Mouse (Mus musculus): ENCODE data around the gene Prune2. TPM values are rescaled to one million over a fixed set of nuclear protein-coding genes. Genes with fewer than 3 reads are reported as not detected.

Prune2 gene
- polyA plus RNA-seq (2014; fragmentation: Nextera tagmentation; extraction: Ambion mirVana): 7.2 and 7.6 TPM in 2 replicates

DNA sequence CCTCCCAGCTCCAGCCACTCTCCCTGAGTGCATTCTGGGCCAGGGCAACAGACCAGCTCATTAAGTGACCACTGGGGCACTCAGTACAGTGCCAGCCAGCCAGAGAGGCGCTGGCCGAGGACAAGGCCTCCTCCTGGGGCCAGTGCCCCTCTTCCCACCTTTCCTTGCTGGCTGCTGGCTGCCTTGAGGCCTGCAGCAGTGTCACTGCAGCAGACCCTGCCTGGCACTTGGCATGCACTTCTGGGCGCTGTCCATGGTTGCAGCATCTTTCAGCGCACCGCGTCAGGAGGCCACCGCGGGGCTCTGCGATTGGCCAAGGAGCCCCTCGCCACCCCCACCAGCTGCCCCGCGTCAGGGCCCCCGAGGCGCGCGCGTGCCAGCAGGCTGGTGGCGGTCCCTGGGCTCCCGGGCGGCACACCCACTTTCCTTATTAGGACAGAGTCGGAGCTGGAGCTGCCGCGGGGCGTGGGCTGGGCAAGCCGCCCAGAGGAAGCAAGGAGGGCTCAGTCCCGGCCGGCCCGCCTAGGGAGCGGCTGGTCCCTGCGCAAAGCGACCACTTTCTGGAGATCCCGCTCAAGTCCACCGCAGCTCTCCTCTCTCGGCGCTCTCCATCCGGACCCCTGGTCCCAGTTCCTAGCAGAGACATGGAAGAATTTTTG is at the start of gene Prune2:
Gene Prune2, plus strand, starts transcription at position 506 of the 659 bp plus-strand sequence.
- ATAC-seq (ENCODE audit: low FRiP score) (peak; percentile 94), DNase-seq (ENCODE audit: low spot score) (peak; percentile 54)
- Histone ChIP-seq H3K4me1 (replicated peaks; ENCODE audit: control insufficient read depth, insufficient read depth, low read length) (peaks cover 16% of the 10 kb centered on the region), H3K9me3 (ENCODE audit: control insufficient read depth, low read length) (no peaks in the 10 kb centered on the region), H3K27me3 (ENCODE audit: control insufficient read depth, insufficient read depth, low read length) (peaks cover 23% of the 10 kb centered on the region), H3K27ac (no peak within 1 kb of the TSS), H3K36me3 (replicated peaks; ENCODE audit: control insufficient read depth, insufficient read depth) (no peaks in the 10 kb centered on the region), H3K9ac (peak within 1 kb of the TSS; percentile 60), H3K4me3 (replicated peaks; ENCODE audit: low read length) (peak within 1 kb of the TSS; percentile 46), H3K4me2 (replicated peaks) (peak within 1 kb of the TSS; percentile 87)
- WGBS: 1% methylated on average over 36 of the region's 36 CpGs

DNA sequence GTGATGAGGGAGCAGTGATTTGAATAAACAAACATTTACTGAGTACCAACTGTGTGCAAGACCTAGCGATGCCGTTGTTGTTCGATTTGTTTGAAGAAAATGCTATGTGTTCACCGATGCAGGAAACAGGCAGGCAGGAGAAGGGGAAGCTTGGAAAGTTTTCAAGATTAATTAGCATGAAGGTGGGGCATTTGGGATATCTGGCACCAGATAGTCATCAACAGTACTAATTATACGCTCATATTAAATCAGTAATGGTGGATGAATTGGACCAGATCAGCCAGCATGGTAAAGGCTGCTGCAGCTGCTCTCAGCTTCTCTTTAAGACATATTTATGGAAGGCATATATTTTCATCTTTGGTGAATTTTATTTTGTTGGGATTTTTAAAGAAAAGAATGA is 44.4 kb upstream of the Prune2 start:
- Histone ChIP-seq H3K4me3 (replicated peaks; ENCODE audit: low read length) (no peak overlapping the region), H3K9ac (no peak overlapping the region), H3K27me3 (ENCODE audit: control insufficient read depth, insufficient read depth, low read length) (no peaks in the 10 kb centered on the region), H3K36me3 (replicated peaks; ENCODE audit: control insufficient read depth, insufficient read depth) (no peaks in the 10 kb centered on the region), H3K27ac (no peak overlapping the region), H3K4me1 (replicated peaks; ENCODE audit: control insufficient read depth, insufficient read depth, low read length) (no peaks in the 10 kb centered on the region), H3K4me2 (replicated peaks) (no peak overlapping the region), H3K9me3 (ENCODE audit: control insufficient read depth, low read length) (no peaks in the 10 kb centered on the region)
- WGBS: 58% methylated on average over 5 of the region's 5 CpGs
- DNase-seq (ENCODE audit: low spot score) (no peak), ATAC-seq (ENCODE audit: low FRiP score) (no peak)

DNA sequence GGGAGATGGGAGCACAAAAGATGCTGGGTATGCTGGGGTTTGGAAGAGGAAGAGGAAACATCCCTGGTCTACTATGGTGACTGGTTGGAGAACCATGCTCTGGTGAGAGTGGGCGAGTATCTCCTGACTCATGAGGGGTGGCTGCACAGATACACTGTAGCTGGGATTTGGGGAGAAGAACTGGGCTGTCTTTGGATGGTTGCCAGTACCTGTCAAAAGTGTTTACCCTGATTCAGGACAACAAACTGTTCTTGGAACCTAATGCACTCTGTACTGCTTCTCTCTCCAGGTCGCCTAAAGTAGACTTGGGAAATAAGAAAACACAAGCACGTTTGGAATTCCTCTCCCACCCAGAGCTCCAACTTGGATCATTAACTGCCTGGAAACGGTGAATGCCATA is 31.4 kb upstream of the Prune2 start:
- Histone ChIP-seq H3K4me2 (replicated peaks) (no peak overlapping the region), H3K4me3 (replicated peaks; ENCODE audit: low read length) (no peak overlapping the region), H3K36me3 (replicated peaks; ENCODE audit: control insufficient read depth, insufficient read depth) (no peaks in the 10 kb centered on the region), H3K9ac (no peak overlapping the region), H3K9me3 (ENCODE audit: control insufficient read depth, low read length) (no peaks in the 10 kb centered on the region), H3K27me3 (ENCODE audit: control insufficient read depth, insufficient read depth, low read length) (no peaks in the 10 kb centered on the region), H3K4me1 (replicated peaks; ENCODE audit: control insufficient read depth, insufficient read depth, low read length) (no peaks in the 10 kb centered on the region), H3K27ac (no peak overlapping the region)
- DNase-seq (ENCODE audit: low spot score) (no peak), ATAC-seq (ENCODE audit: low FRiP score) (no peak)
- 76% methylated on average over 4 of the region's 4 CpGs for WGBS

DNA sequence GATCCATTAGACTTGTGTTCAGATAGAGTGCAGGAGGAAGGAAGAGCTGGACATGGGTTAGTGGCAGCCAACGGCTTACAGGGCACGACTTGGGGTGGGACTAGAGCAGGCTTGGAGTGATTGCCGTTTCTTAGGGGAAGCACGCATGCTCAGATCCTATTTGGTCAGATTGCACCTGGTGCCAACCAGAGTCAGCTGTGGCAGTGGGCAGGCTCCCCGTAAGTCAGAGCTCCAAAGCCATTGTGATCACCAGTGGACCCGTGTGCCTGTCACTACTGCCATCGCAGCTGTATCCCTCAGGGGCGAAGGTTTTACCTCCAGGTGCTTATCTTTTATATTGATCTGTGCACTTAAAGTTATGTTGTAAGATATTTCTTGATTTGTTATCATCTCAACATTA is 21.3 kb upstream of the Prune2 start:
- Histone ChIP-seq H3K9me3 (ENCODE audit: control insufficient read depth, low read length) (no peaks in the 10 kb centered on the region), H3K4me1 (replicated peaks; ENCODE audit: control insufficient read depth, insufficient read depth, low read length) (no peaks in the 10 kb centered on the region), H3K4me2 (replicated peaks) (no peak overlapping the region), H3K36me3 (replicated peaks; ENCODE audit: control insufficient read depth, insufficient read depth) (no peaks in the 10 kb centered on the region), H3K9ac (no peak overlapping the region), H3K27me3 (ENCODE audit: control insufficient read depth, insufficient read depth, low read length) (no peaks in the 10 kb centered on the region), H3K4me3 (replicated peaks; ENCODE audit: low read length) (no peak overlapping the region), H3K27ac (no peak overlapping the region)
- DNase-seq (ENCODE audit: low spot score): no peak
- 77% methylated on average over 8 of the region's 8 CpGs for WGBS
- no peak for ATAC-seq (ENCODE audit: low FRiP score)

DNA sequence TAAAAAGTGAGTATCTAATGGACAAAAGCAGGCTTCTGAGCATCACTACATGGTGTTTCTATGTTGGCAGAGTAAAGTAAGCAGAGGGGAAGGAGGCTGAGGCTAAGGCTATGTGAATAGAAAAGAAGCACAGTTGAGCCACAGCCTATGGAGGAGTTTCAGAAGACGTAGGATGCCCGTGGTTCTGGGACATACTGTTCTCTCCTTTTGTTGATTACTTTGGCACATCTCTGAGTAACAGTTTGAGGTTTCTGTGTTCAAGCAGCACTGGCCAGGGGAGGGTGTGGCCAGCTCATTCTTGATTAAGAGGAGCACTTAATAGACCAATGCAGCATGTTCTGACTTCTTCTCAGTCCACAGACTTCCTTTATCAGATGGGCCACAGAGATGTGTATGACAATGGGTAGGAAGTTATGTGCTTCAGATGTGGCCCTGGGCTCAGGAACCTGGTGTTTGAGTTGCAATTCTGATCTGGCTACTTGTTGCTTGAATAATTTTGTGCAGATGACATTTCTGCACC is 7.1 kb upstream of the Prune2 start:
- Histone ChIP-seq H3K4me1 (replicated peaks; ENCODE audit: control insufficient read depth, insufficient read depth, low read length) (no peaks in the 10 kb centered on the region), H3K4me2 (replicated peaks) (no peak overlapping the region), H3K27me3 (ENCODE audit: control insufficient read depth, insufficient read depth, low read length) (no peaks in the 10 kb centered on the region), H3K9me3 (ENCODE audit: control insufficient read depth, low read length) (no peaks in the 10 kb centered on the region), H3K27ac (no peak overlapping the region), H3K9ac (no peak overlapping the region), H3K4me3 (replicated peaks; ENCODE audit: low read length) (no peak overlapping the region), H3K36me3 (replicated peaks; ENCODE audit: control insufficient read depth, insufficient read depth) (no peaks in the 10 kb centered on the region)
- ATAC-seq (ENCODE audit: low FRiP score): no peak
- no peak for DNase-seq (ENCODE audit: low spot score)
- WGBS: 94% methylated on average over 2 of the region's 2 CpGs

DNA sequence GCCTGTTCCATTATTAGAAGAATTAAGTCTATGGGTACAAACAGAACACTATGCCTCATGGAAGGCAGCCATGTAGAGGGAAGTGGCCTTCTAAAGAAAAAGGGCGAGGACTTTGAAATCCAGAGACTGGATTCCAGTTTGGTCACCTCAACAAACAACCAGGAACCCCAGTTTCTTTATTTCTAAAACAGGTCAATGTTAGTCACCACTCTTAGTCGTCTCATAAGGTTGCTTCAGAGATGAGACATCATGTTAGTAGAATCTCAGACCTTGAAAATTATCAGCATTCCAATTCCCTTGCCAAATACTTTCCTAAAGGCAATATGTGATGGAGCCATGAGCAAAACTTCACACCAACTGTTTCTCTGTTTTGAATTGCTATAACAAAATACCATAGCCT is 6.6 kb upstream of the Prune2 start:
- ATAC-seq (ENCODE audit: low FRiP score) (no peak), DNase-seq (ENCODE audit: low spot score) (no peak)
- H3K36me3 ChIP-seq (replicated peaks; ENCODE audit: control insufficient read depth, insufficient read depth): no peaks in the 10 kb centered on the region
- H3K4me3 ChIP-seq (replicated peaks; ENCODE audit: low read length): no peak overlapping the region
- no peak overlapping the region for H3K27ac ChIP-seq
- H3K4me1 ChIP-seq (replicated peaks; ENCODE audit: control insufficient read depth, insufficient read depth, low read length): no peaks in the 10 kb centered on the region
- H3K9ac ChIP-seq: no peak overlapping the region
- H3K9me3 ChIP-seq (ENCODE audit: control insufficient read depth, low read length): no peaks in the 10 kb centered on the region
- no peak overlapping the region for H3K4me2 ChIP-seq (replicated peaks)
- no peaks in the 10 kb centered on the region; the same call in 1 of the 2 replicates for H3K27me3 ChIP-seq (ENCODE audit: control insufficient read depth, insufficient read depth, low read length)
- 85% methylated on average over 2 of the region's 2 CpGs for WGBS

DNA sequence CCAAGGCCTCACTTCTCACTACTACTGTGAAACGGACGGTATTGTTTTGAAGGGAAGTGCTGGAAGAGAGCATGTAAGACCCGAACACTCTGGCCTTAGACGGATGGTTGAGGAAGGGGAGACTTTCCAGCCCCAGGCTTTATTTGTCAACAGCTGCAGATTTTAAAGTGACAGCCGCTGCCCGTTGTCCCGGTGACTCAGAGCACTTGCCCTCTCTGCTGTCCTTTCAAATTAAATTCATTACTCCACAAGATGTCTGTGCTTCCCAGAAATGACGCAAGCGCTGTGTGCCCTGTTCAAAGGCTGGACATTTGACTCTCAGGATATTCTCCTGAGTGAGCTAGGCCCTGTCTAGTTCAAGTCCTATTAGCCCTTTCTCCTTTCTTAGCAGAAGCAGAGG is 5.9 kb upstream of the Prune2 start:
- no peak overlapping the region for H3K27ac ChIP-seq
- H3K9ac ChIP-seq: no peak overlapping the region
- no peak overlapping the region for H3K4me3 ChIP-seq (replicated peaks; ENCODE audit: low read length)
- H3K4me1 ChIP-seq (replicated peaks; ENCODE audit: control insufficient read depth, insufficient read depth, low read length): no peaks in the 10 kb centered on the region
- H3K9me3 ChIP-seq (ENCODE audit: control insufficient read depth, low read length): no peaks in the 10 kb centered on the region
- ATAC-seq (ENCODE audit: low FRiP score): no peak
- H3K4me2 ChIP-seq (replicated peaks): no peak overlapping the region
- H3K36me3 ChIP-seq (replicated peaks; ENCODE audit: control insufficient read depth, insufficient read depth): no peaks in the 10 kb centered on the region
- H3K27me3 ChIP-seq (ENCODE audit: control insufficient read depth, insufficient read depth, low read length): no peaks in the 10 kb centered on the region; the same call in 1 of the 2 replicates
- WGBS: 59% methylated on average over 9 of the region's 9 CpGs
- DNase-seq (ENCODE audit: low spot score): no peak

DNA sequence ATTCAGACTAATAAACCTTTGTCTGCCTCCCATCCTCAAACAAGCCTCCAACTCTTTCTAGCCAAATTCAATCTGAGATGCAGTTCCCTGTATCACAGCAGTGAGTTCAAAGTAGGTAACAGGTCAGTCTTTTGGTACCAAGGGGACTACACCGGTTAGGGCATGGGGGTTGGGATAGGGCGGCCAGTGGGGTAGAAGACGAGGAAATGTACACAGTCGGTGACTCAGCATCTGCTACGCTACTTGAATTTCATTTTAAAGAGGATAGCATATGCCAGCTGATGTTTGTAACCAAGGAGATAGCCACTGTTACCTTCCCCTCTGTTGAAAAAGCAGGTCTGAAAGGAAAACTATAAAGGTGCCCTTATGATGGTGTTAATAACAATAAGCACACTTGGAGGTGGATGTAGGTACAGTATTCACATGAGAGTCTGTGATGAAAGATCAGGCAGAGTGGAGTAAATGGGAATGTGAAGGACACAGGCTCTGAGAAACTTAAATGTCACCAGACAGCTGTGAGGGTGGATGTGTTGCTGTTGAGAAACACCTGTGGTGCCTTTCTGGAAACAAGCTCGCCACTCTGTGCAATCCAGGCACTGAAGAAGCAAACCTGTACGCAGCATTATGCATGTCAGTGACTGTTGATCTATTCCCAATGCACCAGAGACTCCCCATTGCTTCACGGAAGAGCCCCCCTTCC is 5.1 kb upstream of the Prune2 start:
- H3K4me2 ChIP-seq (replicated peaks): no peak overlapping the region
- no peak for ATAC-seq (ENCODE audit: low FRiP score)
- peaks cover 6% of the 10 kb centered on the region; the same call in 1 of the 2 replicates for H3K4me1 ChIP-seq (replicated peaks; ENCODE audit: control insufficient read depth, insufficient read depth, low read length)
- H3K27ac ChIP-seq: no peak overlapping the region
- no peak for DNase-seq (ENCODE audit: low spot score)
- no peaks in the 10 kb centered on the region for H3K9me3 ChIP-seq (ENCODE audit: control insufficient read depth, low read length)
- H3K4me3 ChIP-seq (replicated peaks; ENCODE audit: low read length): no peak overlapping the region
- H3K36me3 ChIP-seq (replicated peaks; ENCODE audit: control insufficient read depth, insufficient read depth): no peaks in the 10 kb centered on the region
- no peak overlapping the region for H3K9ac ChIP-seq
- 74% methylated on average over 8 of the region's 8 CpGs for WGBS
- H3K27me3 ChIP-seq (ENCODE audit: control insufficient read depth, insufficient read depth, low read length): peaks cover under 1% of the 10 kb centered on the region; the same call in 1 of the 2 replicates

DNA sequence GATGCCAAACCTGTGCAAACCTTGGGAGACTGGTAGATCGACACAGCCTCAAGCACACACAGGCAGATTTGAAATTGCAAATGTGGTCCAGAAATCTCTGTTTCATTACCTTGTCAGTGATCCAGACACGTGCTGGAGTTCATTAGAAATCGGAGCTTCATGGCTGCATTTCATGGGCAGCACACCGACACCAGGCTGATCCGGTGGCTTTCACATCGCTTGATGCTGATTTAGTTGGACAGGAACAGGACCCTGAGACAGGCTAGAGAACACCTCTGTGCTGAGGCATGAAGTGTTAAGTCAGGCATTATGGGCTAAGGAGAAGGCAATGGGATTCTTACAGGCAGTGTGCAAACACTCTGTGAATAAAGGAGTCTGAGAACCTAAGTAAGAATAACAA is 1.2 kb upstream of the Prune2 start:
- Histone ChIP-seq H3K9me3 (ENCODE audit: control insufficient read depth, low read length) (no peaks in the 10 kb centered on the region), H3K27ac (no peak overlapping the region), H3K36me3 (replicated peaks; ENCODE audit: control insufficient read depth, insufficient read depth) (no peaks in the 10 kb centered on the region), H3K4me3 (replicated peaks; ENCODE audit: low read length) (no peak overlapping the region), H3K4me2 (replicated peaks) (no peak overlapping the region), H3K9ac (no peak overlapping the region), H3K27me3 (ENCODE audit: control insufficient read depth, insufficient read depth, low read length) (peaks cover 23% of the 10 kb centered on the region), H3K4me1 (replicated peaks; ENCODE audit: control insufficient read depth, insufficient read depth, low read length) (peaks cover 16% of the 10 kb centered on the region)
- ATAC-seq (ENCODE audit: low FRiP score) (no peak), DNase-seq (ENCODE audit: low spot score) (no peak)
- WGBS: 69% methylated on average over 6 of the region's 6 CpGs

Measured in hindbrain, embryonic 14.5 days (tissue).